Comparison of ENCODE assay signal across 14 mouse cellular contexts in genomic region chr17:35550143-35550494, GRCm38 (mm10). TPM values are rescaled to one million over a fixed set of nuclear protein-coding genes. Genes with fewer than 3 reads are reported as not detected.
DNase-seq lines count a peak whose midpoint lies in the region; ATAC-seq lines count a peak whose summit lies in the region.
"Had no signal": no experiment of that assay in that cellular context is flagged by ENCODE, and none has a peak within 500 bp of the region (broad histone marks: within the 10 kb centered on the region; RNA-seq: fewer than 3 reads in every experiment).

No protein-coding gene starts in this region.

- WGBS in heart, embryonic 14.5 days, result 94% methylated on average over 4 of the region's 4 CpGs
- 91% methylated on average over 4 of the region's 4 CpGs for WGBS in liver, embryonic 11.5 days
- 83% methylated on average over 4 of the region's 4 CpGs for WGBS in liver, embryonic 12.5 days (ENCODE audit: insufficient replicate concordance)
- WGBS in limb, embryonic 15.5 days, result 92% methylated on average over 4 of the region's 4 CpGs

- intact Hi-C loops in heart, postnatal 10 days (cut with DNase I), result no loop called here

- peaks cover 26 to 36% of the 10 kb centered on the region in 2 experiments for H3K4me1 ChIP-seq in heart, embryonic 14.5 days (ENCODE audit: control insufficient read depth in 2 of 2, insufficient read depth in 2 of 2, low read length in 2 of 2)
- no peaks in the 10 kb centered on the region for H3K4me1 ChIP-seq in liver, embryonic 11.5 days (replicated peaks; ENCODE audit: control insufficient read depth, insufficient read depth, low read length)
- no peaks in the 10 kb centered on the region for H3K4me1 ChIP-seq in liver, embryonic 12.5 days
- peaks cover 6% of the 10 kb centered on the region for H3K4me1 ChIP-seq in limb, embryonic 15.5 days

- ATAC-seq in heart, embryonic 14.5 days (ENCODE audit: insufficient number of reproducible peaks, insufficient read depth, low FRiP score, low read depth), result no peak
- no peak for ATAC-seq in liver, embryonic 11.5 days (replicated peaks; ENCODE audit: low FRiP score)
- no peak for ATAC-seq in liver, embryonic 12.5 days
- no peak for ATAC-seq in limb, embryonic 15.5 days (ENCODE audit: insufficient number of reproducible peaks, low FRiP score, low TSS enrichment, low read depth)

- no peaks in the 10 kb centered on the region for H3K9me3 ChIP-seq in heart, embryonic 14.5 days (ENCODE audit: control insufficient read depth, low read length)
- H3K9me3 ChIP-seq in liver, embryonic 11.5 days (ENCODE audit: control insufficient read depth, low read length), result no peaks in the 10 kb centered on the region
- H3K9me3 ChIP-seq in liver, embryonic 12.5 days (replicated peaks), result no peaks in the 10 kb centered on the region; the same call in 1 of the 2 replicates
- H3K9me3 ChIP-seq in limb, embryonic 15.5 days, result no peaks in the 10 kb centered on the region
- H3K9me3 ChIP-seq: midbrain, embryonic 10.5 days had no signal

- H3K27me3 ChIP-seq in heart, embryonic 14.5 days (ENCODE audit: control insufficient read depth, insufficient read depth, low read length), result no peaks in the 10 kb centered on the region
- H3K27me3 ChIP-seq in liver, embryonic 11.5 days (replicated peaks; ENCODE audit: control insufficient read depth, insufficient read depth, low read length), result no peaks in the 10 kb centered on the region
- 0 out of 2 replicates have a peak, but pooled peaks cover 9% of the 10 kb centered on the region for H3K27me3 ChIP-seq in liver, embryonic 12.5 days (replicated peaks)
- H3K27me3 ChIP-seq in limb, embryonic 15.5 days, result no peaks in the 10 kb centered on the region

- H3K4me2 ChIP-seq in heart, embryonic 14.5 days (ENCODE audit: low read length), result peak overlapping the region; percentile 66
- no peak overlapping the region for H3K4me2 ChIP-seq in liver, embryonic 11.5 days
- H3K4me2 ChIP-seq in liver, embryonic 12.5 days, result no peak overlapping the region
- no peak overlapping the region for H3K4me2 ChIP-seq in limb, embryonic 15.5 days

- no peaks in the 10 kb centered on the region for H3K36me3 ChIP-seq in heart, embryonic 14.5 days (ENCODE audit: control insufficient read depth, insufficient read depth, low read length)
- no peaks in the 10 kb centered on the region for H3K36me3 ChIP-seq in liver, embryonic 11.5 days (ENCODE audit: control insufficient read depth, insufficient read depth, low read length)
- H3K36me3 ChIP-seq in liver, embryonic 12.5 days, result no peaks in the 10 kb centered on the region
- no peaks in the 10 kb centered on the region for H3K36me3 ChIP-seq in limb, embryonic 15.5 days
- H3K36me3 ChIP-seq: midbrain, embryonic 10.5 days had no signal

- H3K4me3 ChIP-seq in heart, embryonic 14.5 days (ENCODE audit: control insufficient read depth in 1 of 2, insufficient read depth in 1 of 2, low read depth in 1 of 2, low read length in 2 of 2), result peak overlapping the region in 1 of 2 experiments; percentile 23; a peak in 2 of 4 replicates
- H3K4me3 ChIP-seq in liver, embryonic 11.5 days (ENCODE audit: low read depth, low read length), result no peak overlapping the region
- no peak overlapping the region for H3K4me3 ChIP-seq in liver, embryonic 12.5 days
- no peak overlapping the region for H3K4me3 ChIP-seq in limb, embryonic 15.5 days
- H3K4me3 ChIP-seq: midbrain, embryonic 10.5 days had no signal

- H3K27ac ChIP-seq in heart, embryonic 14.5 days (replicated peaks in 1 of 2; ENCODE audit: control insufficient read depth in 1 of 2, insufficient read depth in 1 of 2, low read depth in 2 of 2, low read length in 2 of 2), result peak overlapping the region; percentile 97 to 100
- peak overlapping the region; percentile 16; the same call in 1 of the 2 replicates for H3K27ac ChIP-seq in liver, embryonic 11.5 days (ENCODE audit: low read depth, low read length)
- H3K27ac ChIP-seq in liver, embryonic 12.5 days, result no peak overlapping the region
- H3K27ac ChIP-seq in limb, embryonic 15.5 days, result peak overlapping the region; percentile 83

- no peak for DNase-seq in heart, postnatal 10 days
- no peak for DNase-seq in liver, embryonic 11.5 days (ENCODE audit: low spot score)
- DNase-seq in NIH3T3 (ENCODE audit: low read depth), result peak; percentile 54
- no peak for DNase-seq in adrenal gland, postnatal 10 days
- DNase-seq in adrenal gland, adult 8-10 months, result no peak
- DNase-seq: thymus, postnatal 36 days had no signal

- H3K9ac ChIP-seq in heart, embryonic 14.5 days (ENCODE audit: low read length), result peak overlapping the region; percentile 69
- no peak overlapping the region for H3K9ac ChIP-seq in liver, embryonic 11.5 days (ENCODE audit: low read depth, low read length)
- no peak overlapping the region for H3K9ac ChIP-seq in liver, embryonic 12.5 days
- H3K9ac ChIP-seq in limb, embryonic 15.5 days, result no peak overlapping the region

RNA-seq across cellular contexts. Expression of gene Cdsn, which starts 1.8 kb away (rescaled TPM):
- 0.50 and 0.57 TPM in 2 replicates for polyA plus RNA-seq in heart, embryonic 14.5 days (2014; fragmentation: Nextera tagmentation; extraction: Ambion mirVana)
- under 1 TPM; 0.14 to 0.15 TPM for total RNA-seq in heart, postnatal 10 days (2021)
- 0.17 TPM in 1 of 2 replicates, not detected in the other for polyA plus RNA-seq in liver, embryonic 11.5 days (2014; fragmentation: Nextera tagmentation; extraction: Ambion mirVana)
- polyA plus RNA-seq in liver, embryonic 12.5 days (2016; fragmentation: Nextera tagmentation; extraction: Ambion mirVana), result not detected in 2 replicates
- polyA plus RNA-seq in limb, embryonic 15.5 days (2015; fragmentation: Nextera tagmentation; extraction: Ambion mirVana), result 2.0 and 4.8 TPM in 2 replicates
- total RNA-seq in adrenal gland, postnatal 10 days (2021), result under 1 TPM; 0.24 to 0.30 TPM
- total RNA-seq in adrenal gland, adult 8-10 months (2022), result 10 to 100 TPM in 1 of 4 experiments, 1 to 10 TPM in 2, under 1 TPM in 1; 0.17 to 12.1 (median 3.0) TPM

RNA-seq across cellular contexts. Expression of gene Psors1c2, which starts 17.1 kb away (rescaled TPM):
- 0.66 TPM in 1 of 2 replicates, not detected in the other for polyA plus RNA-seq in heart, embryonic 14.5 days (2014; fragmentation: Nextera tagmentation; extraction: Ambion mirVana)
- total RNA-seq in heart, postnatal 10 days (2021), result not detected
- 0.69 TPM in 1 of 2 replicates, not detected in the other for polyA plus RNA-seq in liver, embryonic 11.5 days (2014; fragmentation: Nextera tagmentation; extraction: Ambion mirVana)
- 0.14 and 0.22 TPM in 2 replicates for polyA plus RNA-seq in liver, embryonic 12.5 days (2016; fragmentation: Nextera tagmentation; extraction: Ambion mirVana)
- polyA plus RNA-seq in limb, embryonic 15.5 days (2015; fragmentation: Nextera tagmentation; extraction: Ambion mirVana), result 1.3 and 1.8 TPM in 2 replicates
- not detected for total RNA-seq in adrenal gland, postnatal 10 days (2021)
- total RNA-seq in adrenal gland, adult 8-10 months (2022), result not detected
- total RNA-seq: adrenal gland, postnatal 25 days; gastrocnemius, postnatal 10 days had no signal

RNA-seq across cellular contexts. Expression of gene 2300002M23Rik, which starts 17.1 kb away (rescaled TPM):
- polyA plus RNA-seq in heart, embryonic 14.5 days (2014; fragmentation: Nextera tagmentation; extraction: Ambion mirVana), result not detected in 2 replicates
- total RNA-seq in heart, postnatal 10 days (2021), result not detected
- not detected in 2 replicates for polyA plus RNA-seq in liver, embryonic 11.5 days (2014; fragmentation: Nextera tagmentation; extraction: Ambion mirVana)
- polyA plus RNA-seq in liver, embryonic 12.5 days (2016; fragmentation: Nextera tagmentation; extraction: Ambion mirVana), result not detected in 2 replicates
- polyA plus RNA-seq in limb, embryonic 15.5 days (2015; fragmentation: Nextera tagmentation; extraction: Ambion mirVana), result 5.6 and 6.0 TPM in 2 replicates
- not detected for total RNA-seq in adrenal gland, postnatal 10 days (2021)
- not detected for total RNA-seq in adrenal gland, adult 8-10 months (2022)
- total RNA-seq: adrenal gland, postnatal 25 days; gastrocnemius, postnatal 10 days; left cerebral cortex, postnatal 4 days had no signal
- polyA plus RNA-seq: midbrain, embryonic 10.5 days; neural tube, embryonic 14.5 days had no signal

RNA-seq across cellular contexts. Expression of gene Cchcr1, which starts 33.2 kb away (rescaled TPM):
- polyA plus RNA-seq in heart, embryonic 14.5 days (2014; fragmentation: Nextera tagmentation; extraction: Ambion mirVana), result 10.2 and 10.4 TPM in 2 replicates
- total RNA-seq in heart, postnatal 10 days (2021), result 1 to 10 TPM; 5.1 to 5.2 TPM
- polyA plus RNA-seq in liver, embryonic 11.5 days (2014; fragmentation: Nextera tagmentation; extraction: Ambion mirVana), result 13.4 and 14.2 TPM in 2 replicates
- 10.4 and 14.1 TPM in 2 replicates for polyA plus RNA-seq in liver, embryonic 12.5 days (2016; fragmentation: Nextera tagmentation; extraction: Ambion mirVana)
- 18.0 and 18.1 TPM in 2 replicates for polyA plus RNA-seq in limb, embryonic 15.5 days (2015; fragmentation: Nextera tagmentation; extraction: Ambion mirVana)
- 10 to 100 TPM in 1 of 2 experiments, 1 to 10 TPM in 1; 9.9 to 15.8 TPM for total RNA-seq in adrenal gland, postnatal 10 days (2021)
- 10 to 100 TPM in 3 of 4 experiments, 1 to 10 TPM in 1; 5.9 to 13.9 (median 12.9) TPM for total RNA-seq in adrenal gland, adult 8-10 months (2022)

RNA-seq across cellular contexts. Expression of gene Tcf19, which starts 33.5 kb away (rescaled TPM):
- polyA plus RNA-seq in heart, embryonic 14.5 days (2014; fragmentation: Nextera tagmentation; extraction: Ambion mirVana), result 52.8 and 55.9 TPM in 2 replicates
- total RNA-seq in heart, postnatal 10 days (2021), result 10 to 100 TPM; 17.5 to 17.9 TPM
- 37.3 and 41.2 TPM in 2 replicates for polyA plus RNA-seq in liver, embryonic 11.5 days (2014; fragmentation: Nextera tagmentation; extraction: Ambion mirVana)
- polyA plus RNA-seq in liver, embryonic 12.5 days (2016; fragmentation: Nextera tagmentation; extraction: Ambion mirVana), result 42.2 and 42.4 TPM in 2 replicates
- 88.0 and 97.6 TPM in 2 replicates for polyA plus RNA-seq in limb, embryonic 15.5 days (2015; fragmentation: Nextera tagmentation; extraction: Ambion mirVana)
- total RNA-seq in adrenal gland, postnatal 10 days (2021), result 10 to 100 TPM; 20.3 to 25.1 TPM
- 1 to 10 TPM; 3.5 to 6.7 (median 4.8) TPM for total RNA-seq in adrenal gland, adult 8-10 months (2022)
